Mouse (Mus musculus): Measurements from ENCODE around the gene Depdc7. TPM values are rescaled to one million over a fixed set of nuclear protein-coding genes. Genes with fewer than 3 reads are reported as not detected.

The Depdc7 gene
- polyA plus RNA-seq, 1 experiment from 2014 or later, result 14.2 TPM

GRCm38 (mm10) chr2:104741015-104741758 is 1.5 kb downstream of the Depdc7 start:
- Histone ChIP-seq H3K4me2 (peak overlapping the region; percentile 76), H3K27ac (no peak overlapping the region), H3K9ac (no peak overlapping the region), H3K4me1 (0 out of 2 replicates have a peak, but pooled peaks cover 10% of the 10 kb centered on the region), H3K4me3 (replicated peaks) (0 out of 2 replicates have a peak overlapping the region, but pooled peaks have one; percentile 68), H3K27me3 (replicated peaks) (no peaks in the 10 kb centered on the region), H3K9me3 (no peaks in the 10 kb centered on the region), H3K36me3 (no peaks in the 10 kb centered on the region)
- ATAC-seq (ENCODE audit: insufficient read depth, low FRiP score, low read depth), result no peak
- 31% methylated on average over 7 of the region's 7 CpGs for WGBS

- Histone ChIP-seq H3K4me1 (0 out of 2 replicates have a peak, but pooled peaks cover 10% of the 10 kb centered on the region), H3K4me3 (replicated peaks) (no peak overlapping the region), H3K36me3 (no peaks in the 10 kb centered on the region), H3K9ac (no peak overlapping the region), H3K27me3 (replicated peaks) (no peaks in the 10 kb centered on the region), H3K27ac (no peak overlapping the region), H3K4me2 (peak overlapping the region; percentile 76; the same call in 1 of the 2 replicates), H3K9me3 (no peaks in the 10 kb centered on the region)
- WGBS, result 52% methylated on average over 7 of the region's 7 CpGs
- no peak for ATAC-seq (ENCODE audit: insufficient read depth, low FRiP score, low read depth)
Measured at GRCm38 (mm10) chr2:104740248-104740949, 2.3 kb downstream of the Depdc7 start.

GRCm38 (mm10) chr2:104739691-104740090 is 3.0 kb downstream of the Depdc7 start:
- Histone ChIP-seq H3K4me1 (0 out of 2 replicates have a peak, but pooled peaks cover 10% of the 10 kb centered on the region), H3K27me3 (replicated peaks) (no peaks in the 10 kb centered on the region), H3K9ac (no peak overlapping the region), H3K4me3 (replicated peaks) (no peak overlapping the region), H3K36me3 (no peaks in the 10 kb centered on the region), H3K9me3 (no peaks in the 10 kb centered on the region), H3K27ac (no peak overlapping the region), H3K4me2 (no peak overlapping the region)
- WGBS, result 91% methylated on average over 2 of the region's 2 CpGs
- ATAC-seq (ENCODE audit: insufficient read depth, low FRiP score, low read depth), result no peak

- H3K27me3 ChIP-seq (replicated peaks), result no peaks in the 10 kb centered on the region
- ATAC-seq (ENCODE audit: insufficient read depth, low FRiP score, low read depth), result no peak
- H3K4me2 ChIP-seq, result no peak overlapping the region
- no peaks in the 10 kb centered on the region for H3K36me3 ChIP-seq
- no peaks in the 10 kb centered on the region for H3K9me3 ChIP-seq
- 59% methylated on average over 7 of the region's 7 CpGs for WGBS
- H3K4me3 ChIP-seq (replicated peaks), result no peak overlapping the region
- H3K9ac ChIP-seq, result no peak overlapping the region
- H3K4me1 ChIP-seq, result 0 out of 2 replicates have a peak, but pooled peaks cover 3% of the 10 kb centered on the region
- H3K27ac ChIP-seq, result no peak overlapping the region
Measured at GRCm38 (mm10) chr2:104736241-104736640, 6.4 kb downstream of the Depdc7 start.

GRCm38 (mm10) chr2:104732562-104733256 is 10.0 kb downstream of the Depdc7 start:
- no peaks in the 10 kb centered on the region for H3K36me3 ChIP-seq
- no peaks in the 10 kb centered on the region for H3K9me3 ChIP-seq
- 64% methylated on average over 7 of the region's 7 CpGs for WGBS
- no peak overlapping the region for H3K4me2 ChIP-seq
- no peaks in the 10 kb centered on the region for H3K4me1 ChIP-seq
- H3K9ac ChIP-seq, result no peak overlapping the region
- H3K4me3 ChIP-seq (replicated peaks), result no peak overlapping the region
- H3K27me3 ChIP-seq (replicated peaks), result no peaks in the 10 kb centered on the region
- H3K27ac ChIP-seq, result no peak overlapping the region
- no peak for ATAC-seq (ENCODE audit: insufficient read depth, low FRiP score, low read depth)

GRCm38 (mm10) chr2:104732033-104732444 is 10.6 kb downstream of the Depdc7 start:
- Histone ChIP-seq H3K4me1 (no peaks in the 10 kb centered on the region), H3K36me3 (no peaks in the 10 kb centered on the region), H3K4me2 (no peak overlapping the region), H3K4me3 (replicated peaks) (no peak overlapping the region), H3K9ac (no peak overlapping the region), H3K27ac (no peak overlapping the region), H3K27me3 (replicated peaks) (no peaks in the 10 kb centered on the region), H3K9me3 (no peaks in the 10 kb centered on the region)
- WGBS, result 71% methylated on average over 9 of the region's 9 CpGs
- no peak for ATAC-seq (ENCODE audit: insufficient read depth, low FRiP score, low read depth)

- ATAC-seq (ENCODE audit: insufficient read depth, low FRiP score, low read depth), result no peak
- no peaks in the 10 kb centered on the region for H3K4me1 ChIP-seq
- WGBS, result 66% methylated on average over 1 of the region's 1 CpGs
- H3K9ac ChIP-seq, result no peak overlapping the region
- H3K36me3 ChIP-seq, result no peaks in the 10 kb centered on the region
- H3K27ac ChIP-seq, result no peak overlapping the region
- no peak overlapping the region for H3K4me2 ChIP-seq
- no peak overlapping the region for H3K4me3 ChIP-seq (replicated peaks)
- no peaks in the 10 kb centered on the region for H3K9me3 ChIP-seq
- H3K27me3 ChIP-seq (replicated peaks), result no peaks in the 10 kb centered on the region
Measured at GRCm38 (mm10) chr2:104727369-104727768, 15.3 kb downstream of the Depdc7 start.

GRCm38 (mm10) chr2:104722021-104722420 is 20.7 kb downstream of the Depdc7 start:
- Histone ChIP-seq H3K4me3 (replicated peaks) (no peak overlapping the region), H3K9ac (no peak overlapping the region), H3K27me3 (replicated peaks) (no peaks in the 10 kb centered on the region), H3K36me3 (no peaks in the 10 kb centered on the region), H3K9me3 (no peaks in the 10 kb centered on the region), H3K4me1 (no peaks in the 10 kb centered on the region), H3K4me2 (no peak overlapping the region), H3K27ac (no peak overlapping the region)
- no peak for ATAC-seq (ENCODE audit: insufficient read depth, low FRiP score, low read depth)
- WGBS, result 81% methylated on average over 3 of the region's 3 CpGs

GRCm38 (mm10) chr2:104717827-104718226 is 24.9 kb downstream of the Depdc7 start:
- H3K27ac ChIP-seq, result no peak overlapping the region
- no peak overlapping the region for H3K4me2 ChIP-seq
- no peaks in the 10 kb centered on the region for H3K27me3 ChIP-seq (replicated peaks)
- no peak for ATAC-seq (ENCODE audit: insufficient read depth, low FRiP score, low read depth)
- no peaks in the 10 kb centered on the region for H3K36me3 ChIP-seq
- no peak overlapping the region for H3K9ac ChIP-seq
- WGBS, result 75% methylated on average over 4 of the region's 4 CpGs
- no peaks in the 10 kb centered on the region for H3K4me1 ChIP-seq
- H3K9me3 ChIP-seq, result no peaks in the 10 kb centered on the region
- no peak overlapping the region for H3K4me3 ChIP-seq (replicated peaks)

- no peak overlapping the region for H3K27ac ChIP-seq
- 81% methylated on average over 2 of the region's 2 CpGs for WGBS
- no peaks in the 10 kb centered on the region for H3K27me3 ChIP-seq (replicated peaks)
- no peak overlapping the region for H3K9ac ChIP-seq
- H3K9me3 ChIP-seq, result no peaks in the 10 kb centered on the region
- H3K4me2 ChIP-seq, result no peak overlapping the region
- H3K36me3 ChIP-seq, result no peaks in the 10 kb centered on the region
- ATAC-seq (ENCODE audit: insufficient read depth, low FRiP score, low read depth), result no peak
- H3K4me1 ChIP-seq, result no peaks in the 10 kb centered on the region
- H3K4me3 ChIP-seq (replicated peaks), result no peak overlapping the region
Measured at GRCm38 (mm10) chr2:104717231-104717735, 25.4 kb downstream of the Depdc7 start.

GRCm38 (mm10) chr2:104716279-104716678 is 26.4 kb downstream of the Depdc7 start, which contains the start of gene Pin1rt1:
TSS of gene Pin1rt1 (minus strand) at chr2:104716379.
- Histone ChIP-seq H3K4me2 (no peak within 1 kb of the TSS), H3K4me3 (replicated peaks) (no peak within 1 kb of the TSS), H3K4me1 (0 out of 2 replicates have a peak, but pooled peaks cover under 1% of the 10 kb centered on the region), H3K9me3 (no peaks in the 10 kb centered on the region), H3K9ac (no peak within 1 kb of the TSS), H3K27me3 (replicated peaks) (no peaks in the 10 kb centered on the region), H3K27ac (no peak within 1 kb of the TSS), H3K36me3 (no peaks in the 10 kb centered on the region)
- ATAC-seq (ENCODE audit: insufficient read depth, low FRiP score, low read depth), result no peak
- 90% methylated on average over 4 of the region's 4 CpGs for WGBS
